Mouse (Mus musculus): Measurements from ENCODE around the gene Npb. TPM values are rescaled to one million over a fixed set of nuclear protein-coding genes. Genes with fewer than 3 reads are reported as not detected.

Gene Npb
- polyA plus RNA-seq, 1 experiment: 1.2 TPM

GRCm38 (mm10) chr11:120631726-120632448, 23.6 kb downstream of the Npb start:
- no peak for DNase-seq (ENCODE audit: low read depth)

- no peak for DNase-seq (ENCODE audit: low read depth)
Observed at GRCm38 (mm10) chr11:120632559-120633519, 24.6 kb downstream of the Npb start.

- DNase-seq (ENCODE audit: low read depth): no peak
Observed at GRCm38 (mm10) chr11:120633520-120634343, 25.5 kb downstream of the Npb start, which contains the start of gene Mafg. Mafg (minus strand) TSS chr11:120633600.

GRCm38 (mm10) chr11:120634810-120635209, 26.5 kb downstream of the Npb start:
- no peak for DNase-seq (ENCODE audit: low read depth)

- DNase-seq (ENCODE audit: low read depth): no peak
Observed at GRCm38 (mm10) chr11:120641255-120641654, 33.0 kb downstream of the Npb start.

GRCm38 (mm10) chr11:120641869-120642268, 33.6 kb downstream of the Npb start:
- DNase-seq (ENCODE audit: low read depth): no peak

GRCm38 (mm10) chr11:120642939-120643600, 34.8 kb downstream of the Npb start:
- no peak for DNase-seq (ENCODE audit: low read depth)

GRCm38 (mm10) chr11:120643601-120643987, 35.3 kb downstream of the Npb start, which contains the start of gene Pycr1:
Pycr1 (minus strand) TSS chr11:120643769.
- DNase-seq (ENCODE audit: low read depth): no peak

- no peak for DNase-seq (ENCODE audit: low read depth)
Observed at GRCm38 (mm10) chr11:120647047-120647830, 39.0 kb downstream of the Npb start.

GRCm38 (mm10) chr11:120648001-120648476, 39.8 kb downstream of the Npb start, which contains the start of gene Myadml2:
Myadml2 (minus strand) TSS chr11:120648158.
- DNase-seq (ENCODE audit: low read depth): no peak

GRCm38 (mm10) chr11:120651872-120652271, 43.6 kb downstream of the Npb start:
- DNase-seq (ENCODE audit: low read depth): no peak

GRCm38 (mm10) chr11:120654741-120655140, 46.5 kb downstream of the Npb start:
- DNase-seq (ENCODE audit: low read depth): no peak

GRCm38 (mm10) chr11:120657301-120657700, 49.0 kb downstream of the Npb start:
- DNase-seq (ENCODE audit: low read depth): no peak

Other genes starting within 250 kb of the Npb start
- gene Fscn2, start 246.9 kb upstream of the Npb start, polyA plus RNA-seq (2012; rRNA removed): 0.56 and 0.78 TPM in 2 replicates
- 28.5 and 29.6 TPM in 2 replicates for gene Faap100, start 229.7 kb upstream of the Npb start, polyA plus RNA-seq (2012; rRNA removed)
- 68.8 and 71.4 TPM in 2 replicates for gene Nploc4, start 170.8 kb upstream of the Npb start, polyA plus RNA-seq (2012; rRNA removed)
- gene Tspan10, start 165.8 kb upstream of the Npb start, polyA plus RNA-seq (2012; rRNA removed): not detected in 2 replicates
- gene Pde6g, start 155.0 kb upstream of the Npb start, polyA plus RNA-seq (2012; rRNA removed): 0.42 and 0.72 TPM in 2 replicates
- 24.5 and 30.4 TPM in 2 replicates for gene Oxld1, start 150.4 kb upstream of the Npb start, polyA plus RNA-seq (2012; rRNA removed)
- 13.1 and 16.6 TPM in 2 replicates for gene Ccdc137, start 150.4 kb upstream of the Npb start, polyA plus RNA-seq (2012; rRNA removed)
- gene Arl16, start 140.9 kb upstream of the Npb start, polyA plus RNA-seq (2012; rRNA removed): 32.5 and 34.3 TPM in 2 replicates
- 61.8 and 70.5 TPM in 2 replicates for gene Mrpl12, start 123.9 kb upstream of the Npb start, polyA plus RNA-seq (2012; rRNA removed)
- gene Slc25a10, start 116.6 kb upstream of the Npb start, polyA plus RNA-seq (2012; rRNA removed): 372 and 561 TPM in 2 replicates
- gene Gcgr, start 77.8 kb upstream of the Npb start, polyA plus RNA-seq (2012; rRNA removed): 1.2 and 1.8 TPM in 2 replicates
- 153 and 179 TPM in 2 replicates for gene Mcrip1, start 58.8 kb upstream of the Npb start, polyA plus RNA-seq (2012; rRNA removed)
- 0.72 TPM in 1 of 2 replicates, not detected in the other for gene Ppp1r27, start 57.3 kb upstream of the Npb start, polyA plus RNA-seq (2012; rRNA removed)
- 372 and 394 TPM in 2 replicates for gene P4hb, start 35.2 kb upstream of the Npb start, polyA plus RNA-seq (2012; rRNA removed)
- 584 and 632 TPM in 2 replicates for gene Arhgdia, start 26.9 kb upstream of the Npb start, polyA plus RNA-seq (2012; rRNA removed)
- gene Alyref, start 10.1 kb upstream of the Npb start, polyA plus RNA-seq (2012; rRNA removed): 21.4 and 28.5 TPM in 2 replicates
- gene Anapc11, start 10.1 kb upstream of the Npb start, polyA plus RNA-seq (2012; rRNA removed): 74.7 and 75.0 TPM in 2 replicates
- gene Pcyt2, start 9.5 kb downstream of the Npb start, polyA plus RNA-seq (2012; rRNA removed): 139 and 189 TPM in 2 replicates
- 57.9 and 61.4 TPM in 2 replicates for gene Sirt7, start 16.8 kb downstream of the Npb start, polyA plus RNA-seq (2012; rRNA removed)
- gene Mafg, start 25.1 kb downstream of the Npb start, polyA plus RNA-seq (2012; rRNA removed): 53.0 and 56.7 TPM in 2 replicates
- 6.9 and 10.5 TPM in 2 replicates for gene Pycr1, start 35.3 kb downstream of the Npb start, polyA plus RNA-seq (2012; rRNA removed)
- gene Myadml2, start 39.7 kb downstream of the Npb start, polyA plus RNA-seq (2012; rRNA removed): 0.26 TPM in 1 of 2 replicates, not detected in the other
- 3.3 and 4.0 TPM in 2 replicates for gene Notum, start 52.7 kb downstream of the Npb start, polyA plus RNA-seq (2012; rRNA removed)
- gene Aspscr1, start 64.5 kb downstream of the Npb start, polyA plus RNA-seq (2012; rRNA removed): 93.6 and 104 TPM in 2 replicates
- gene Cenpx, start 105.3 kb downstream of the Npb start, polyA plus RNA-seq (2012; rRNA removed): 84.6 and 100 TPM in 2 replicates
- gene Lrrc45, start 105.4 kb downstream of the Npb start, polyA plus RNA-seq (2012; rRNA removed): 38.5 and 41.4 TPM in 2 replicates
- 18.2 and 19.0 TPM in 2 replicates for gene Rac3, start 113.0 kb downstream of the Npb start, polyA plus RNA-seq (2012; rRNA removed)
- 188 and 202 TPM in 2 replicates for gene Dcxr, start 118.8 kb downstream of the Npb start, polyA plus RNA-seq (2012; rRNA removed)
- 121 and 130 TPM in 2 replicates for gene Cbr2, start 123.6 kb downstream of the Npb start, polyA plus RNA-seq (2012; rRNA removed)
- 0.59 and 1.1 TPM in 2 replicates for gene Hmga1b, start 154.3 kb downstream of the Npb start, polyA plus RNA-seq (2012; rRNA removed)
- gene Rfng, start 175.7 kb downstream of the Npb start, polyA plus RNA-seq (2012; rRNA removed): 35.8 and 37.8 TPM in 2 replicates
- gene Gps1, start 175.8 kb downstream of the Npb start, polyA plus RNA-seq (2012; rRNA removed): 207 and 231 TPM in 2 replicates
- gene Dus1l, start 187.9 kb downstream of the Npb start, polyA plus RNA-seq (2012; rRNA removed): 31.7 and 31.9 TPM in 2 replicates
- 2,531 and 4,379 TPM in 2 replicates for gene Fasn, start 216.1 kb downstream of the Npb start, polyA plus RNA-seq (2012; rRNA removed)

All from gonadal fat pad, adult 2 months (tissue).